8 mouse cellular contexts compared by ENCODE assay signal in genomic region chr16:91541573-91542081, GRCm38 (mm10). TPM values are rescaled to one million over a fixed set of nuclear protein-coding genes. Genes with fewer than 3 reads are reported as not detected.
DNase-seq lines count a peak whose midpoint lies in the region; ATAC-seq and TF ChIP-seq lines count a peak whose summit lies in the region.

No protein-coding gene starts in this region.

- peak; percentile 43; the same call in 1 of the 2 replicates for TF ChIP-seq POLR2A in thymus, adult 2 months (IDR thresholded peaks at IDR 0.05; ENCODE audit: control insufficient read depth, extremely low read depth, insufficient read depth, low read length, poor library complexity)

- 0 out of 2 replicates have a peak, but pooled peaks cover 3% of the 10 kb centered on the region for H3K27me3 ChIP-seq in kidney, embryonic 15.5 days
- H3K27me3 ChIP-seq in embryonic facial prominence, embryonic 10.5 days (replicated peaks; ENCODE audit: low read depth, poor library complexity, severe bottlenecking): peaks cover 10% of the 10 kb centered on the region
- H3K27me3 ChIP-seq in thymus, adult 2 months (ENCODE audit: control insufficient read depth, insufficient read depth, low read length): no peaks in the 10 kb centered on the region

- H3K9me3 ChIP-seq in kidney, embryonic 15.5 days (replicated peaks): no peaks in the 10 kb centered on the region
- H3K9me3 ChIP-seq in embryonic facial prominence, embryonic 10.5 days: no peaks in the 10 kb centered on the region

- TF ChIP-seq CTCF in thymus, adult 2 months (IDR thresholded peaks at IDR 0.05; ENCODE audit: borderline replicate concordance, control insufficient read depth, extremely low read depth, insufficient read depth, low read length, poor library complexity): no peak

- peak overlapping the region; percentile 37 for H3K4me2 ChIP-seq in kidney, embryonic 15.5 days

- 38% methylated on average over 10 of the region's 10 CpGs for WGBS in kidney, embryonic 15.5 days
- WGBS in embryonic facial prominence, embryonic 10.5 days: 43% methylated on average over 10 of the region's 10 CpGs
- 36% methylated on average over 10 of the region's 10 CpGs for WGBS in thymus, adult 2 months

- no peak overlapping the region for H3K27ac ChIP-seq in kidney, embryonic 15.5 days
- no peak overlapping the region for H3K27ac ChIP-seq in embryonic facial prominence, embryonic 10.5 days (replicated peaks)
- peak overlapping the region; percentile 96 for H3K27ac ChIP-seq in thymus, adult 2 months (ENCODE audit: control insufficient read depth, insufficient read depth, low read length)

- H3K4me1 ChIP-seq in kidney, embryonic 15.5 days: peaks cover 37% of the 10 kb centered on the region
- H3K4me1 ChIP-seq in embryonic facial prominence, embryonic 10.5 days: peaks cover 33% of the 10 kb centered on the region
- H3K4me1 ChIP-seq in thymus, adult 2 months (replicated peaks; ENCODE audit: control insufficient read depth, insufficient read depth, low read length): peaks cover 56% of the 10 kb centered on the region

- ATAC-seq in kidney, embryonic 15.5 days (replicated peaks; ENCODE audit: low FRiP score): no peak
- ATAC-seq in megakaryocyte-erythroid progenitor cell, adult 5-6 weeks (replicated peaks; ENCODE audit: low FRiP score, low TSS enrichment, poor library complexity, severe bottlenecking): peak; percentile 17; the same call in 1 of the 2 replicates

- H3K4me3 ChIP-seq in kidney, embryonic 15.5 days (replicated peaks): no peak overlapping the region
- peak overlapping the region; percentile 28; the same call in 1 of the 2 replicates for H3K4me3 ChIP-seq in embryonic facial prominence, embryonic 10.5 days
- peak overlapping the region; percentile 34 for H3K4me3 ChIP-seq in thymus, adult 2 months (ENCODE audit: control insufficient read depth, insufficient read depth, low read length)

- H3K36me3 ChIP-seq in kidney, embryonic 15.5 days: no peaks in the 10 kb centered on the region
- H3K36me3 ChIP-seq in embryonic facial prominence, embryonic 10.5 days (replicated peaks): no peaks in the 10 kb centered on the region
- H3K36me3 ChIP-seq in thymus, adult 2 months (ENCODE audit: control insufficient read depth, insufficient read depth, low read length): no peaks in the 10 kb centered on the region

- H3K9ac ChIP-seq in kidney, embryonic 15.5 days: no peak overlapping the region

- no peak for DNase-seq in kidney, adult 18-20 months
- DNase-seq in embryonic facial prominence, embryonic 10.5 days (ENCODE audit: low spot score): peak; percentile 44
- DNase-seq in induced T-regulatory cell, adult 2 months (ENCODE audit: low read depth): peak; percentile 55
- DNase-seq in thymus, adult 2 months: peak; percentile 76
- DNase-seq in cerebellum, adult 8-10 months: no peak
- no peak for DNase-seq in cerebellum, adult 11 months

RNA-seq across cellular contexts. Expression of gene Ifngr2, which starts 5.2 kb away (rescaled TPM):
- polyA plus RNA-seq in kidney, embryonic 15.5 days (2015; fragmentation: Nextera tagmentation; extraction: Ambion mirVana): 52.0 and 55.9 TPM in 2 replicates
- polyA plus RNA-seq in embryonic facial prominence, embryonic 10.5 days (2016; fragmentation: Nextera tagmentation; extraction: Ambion mirVana): 29.9 and 32.7 TPM in 2 replicates
- total RNA-seq in megakaryocyte-erythroid progenitor cell, adult 5-6 weeks (2014; fragmentation: Nextera tagmentation): 7.2 and 8.7 TPM in 2 replicates
- 5.4 and 6.7 TPM in 2 replicates for total RNA-seq in megakaryocyte-erythroid progenitor cell, adult 5-6 weeks (2017)
- 33.4 and 34.4 TPM in 2 replicates for polyA plus RNA-seq in thymus, adult 2 months (2012; rRNA removed)

RNA-seq across cellular contexts. Expression of gene Tmem50b, which starts 56.0 kb away (rescaled TPM):
- polyA plus RNA-seq in kidney, embryonic 15.5 days (2015; fragmentation: Nextera tagmentation; extraction: Ambion mirVana): 35.6 and 35.8 TPM in 2 replicates
- 25.6 and 28.5 TPM in 2 replicates for polyA plus RNA-seq in embryonic facial prominence, embryonic 10.5 days (2016; fragmentation: Nextera tagmentation; extraction: Ambion mirVana)
- total RNA-seq in megakaryocyte-erythroid progenitor cell, adult 5-6 weeks (2014; fragmentation: Nextera tagmentation): 2.1 and 5.1 TPM in 2 replicates
- 0.38 and 2.9 TPM in 2 replicates for total RNA-seq in megakaryocyte-erythroid progenitor cell, adult 5-6 weeks (2017)
- polyA plus RNA-seq in thymus, adult 2 months (2012; rRNA removed): 34.8 and 37.8 TPM in 2 replicates

RNA-seq across cellular contexts. Expression of gene Ifnar1, which starts 56.6 kb away (rescaled TPM):
- polyA plus RNA-seq in kidney, embryonic 15.5 days (2015; fragmentation: Nextera tagmentation; extraction: Ambion mirVana): 58.5 and 62.2 TPM in 2 replicates
- 56.9 and 57.6 TPM in 2 replicates for polyA plus RNA-seq in embryonic facial prominence, embryonic 10.5 days (2016; fragmentation: Nextera tagmentation; extraction: Ambion mirVana)
- total RNA-seq in megakaryocyte-erythroid progenitor cell, adult 5-6 weeks (2014; fragmentation: Nextera tagmentation): 16.3 and 19.6 TPM in 2 replicates
- total RNA-seq in megakaryocyte-erythroid progenitor cell, adult 5-6 weeks (2017): 22.2 and 22.7 TPM in 2 replicates
- 47.0 and 49.1 TPM in 2 replicates for polyA plus RNA-seq in thymus, adult 2 months (2012; rRNA removed)

Comparison
In these comparisons a context has a peak if more than half of its experiments do, and no peak if none do; other contexts are left out.
1. DNase-seq: peak in embryonic facial prominence, embryonic 10.5 days (single experiment), induced T-regulatory cell, adult 2 months (single experiment) and thymus, adult 2 months (single experiment); none in kidney, adult 18-20 months (single experiment), cerebellum, adult 8-10 months (single experiment) and cerebellum, adult 11 months (single experiment).